Mouse (Mus musculus) CD8-positive naive resting alpha-beta T cell, adult 57 days (primary cell): ENCODE measurements around the gene Pomp. TPM values are rescaled to one million over a fixed set of nuclear protein-coding genes. Genes with fewer than 3 reads are reported as not detected.

Experiments
- total RNA-seq: library from RNA; stranded (reverse); gene quantifications from one replicate; pipeline ENCODE4 v1.2.4, GENCODE M21; 2023

Pomp gene
- 67.1 TPM for total RNA-seq

GRCm38 (mm10) chr5:147860449-147861261 is at the start of gene Pomp:
TSS of gene Pomp (plus strand) at chr5:147860461.

GRCm38 (mm10) chr5:147894455-147895076 is 34.3 kb downstream of the Pomp start, which contains the start of gene Slc46a3:
TSS of gene Slc46a3 (minus strand) at chr5:147894815.

Other genes starting within 250 kb of the Pomp start
- 0.12 TPM for gene Flt1, start 134.4 kb upstream of the Pomp start, total RNA-seq
- gene Slc46a3, start 34.4 kb downstream of the Pomp start, total RNA-seq: 12.8 TPM
- gene Mtus2, start 96.9 kb downstream of the Pomp start, total RNA-seq: not detected